Mouse (Mus musculus) limb, embryonic 14.5 days (tissue): Measurements from ENCODE around the gene Tmem108. TPM values are rescaled to one million over a fixed set of nuclear protein-coding genes. Genes with fewer than 3 reads are reported as not detected.

Source experiments
- ATAC-seq: fragments of 200-750 bp; cut with Nextera tagmentation; 2 replicates; pipeline ENCODE4 v1.8.0; 2017; ENCODE audit warnings: low read depth, moderate number of reproducible peaks, moderate TSS enrichment; ENCODE audit not compliant: low FRiP score
- DNase-seq: peaks from one replicate; pipeline ENCODE4 v3.0.0-alpha.2; 2015; ENCODE audit warnings: low spot score
- H3K27ac ChIP-seq: fragments of 300-500 bp; sonication (generic); replicated peaks from 2 replicates; pipeline ENCODE4 v1.5.1; 2014; ENCODE audit warnings: low read depth, mild to moderate bottlenecking, low read length, moderate library complexity, mixed read lengths
- H3K27me3 ChIP-seq: fragments of 300-500 bp; sonication (generic); 2 replicates; pipeline ENCODE4 v1.6.1; 2014; ENCODE audit warnings: low read length, mixed read lengths; ENCODE audit not compliant: control insufficient read depth, insufficient read depth
- H3K36me3 ChIP-seq: fragments of 300-500 bp; sonication (generic); 2 replicates; pipeline ENCODE4 v1.6.1; 2014; ENCODE audit warnings: mild to moderate bottlenecking, low read length, moderate library complexity, mixed read lengths; ENCODE audit not compliant: control insufficient read depth, insufficient read depth
- H3K4me1 ChIP-seq: fragments of 300-500 bp; sonication (generic); 2 replicates; pipeline ENCODE4 v1.6.1; 2014; ENCODE audit warnings: antibody characterized with exemption, low read length, mixed read lengths; ENCODE audit not compliant: control insufficient read depth, insufficient read depth
- H3K4me2 ChIP-seq: fragments of 300-500 bp; sonication (generic); replicated peaks from 2 replicates; pipeline ENCODE4 v1.6.1; 2014; ENCODE audit warnings: low read depth, mild to moderate bottlenecking, low read length, moderate library complexity; ENCODE audit not compliant: severe bottlenecking
- H3K4me3 ChIP-seq: fragments of 300-500 bp; sonication (generic); replicated peaks from 2 replicates; pipeline ENCODE4 v1.5.1; 2014; ENCODE audit warnings: low read length
- H3K9ac ChIP-seq: fragments of 300-500 bp; sonication (generic); 2 replicates; pipeline ENCODE4 v1.6.1; 2014; ENCODE audit warnings: mild to moderate bottlenecking, low read depth, low read length, moderate library complexity; ENCODE audit not compliant: severe bottlenecking
- H3K9me3 ChIP-seq: fragments of 300-500 bp; sonication (generic); 2 replicates; pipeline ENCODE4 v1.6.1; 2016; ENCODE audit warnings: low read length; ENCODE audit not compliant: control insufficient read depth
- POLR2A ChIP-seq: fragments of 200-500 bp; IDR thresholded peaks from 2 replicates; pipeline ENCODE4 v1.8.0; 2012; ENCODE audit warnings: inconsistent platforms, mild to moderate bottlenecking, moderate library complexity, borderline replicate concordance; ENCODE audit not compliant: insufficient read depth, insufficient read length; ENCODE audit errors: extremely low read depth
- WGBS: fragments of 180-500 bp; shearing (Covaris S2); extraction: QIAGEN DNeasy Blood & Tissue Kit; methylation state at CpG from one replicate; pipeline ENCODE4 v1.1.7; 2014; 5-methylcytosine and 5-hydroxymethylcytosine counted together
- polyA plus RNA-seq, 2 experiments: library from polyadenylated mRNA; depleted of rRNA in 1 of 2; stranded (reverse) in 1 of 2; unstranded in 1 of 2; fragments of >200 nt; fragmentation: Nextera tagmentation in 1 of 2; extraction: Ambion mirVana in 1 of 2; gene quantifications; 2 replicates each; pipeline versions ENCODE4 v1.2.1 to v1.2.3; 2012 to 2014

Tmem108 gene
- polyA plus RNA-seq, 2 experiments, result 8.9 to 14.8 TPM

- peak; percentile 47 for DNase-seq
- no peak for TF ChIP-seq POLR2A
Measured at GRCm38 (mm10) chr9:103555334-103555733, 206.3 kb downstream of the Tmem108 start.

GRCm38 (mm10) chr9:103550661-103551248, 210.9 kb downstream of the Tmem108 start:
- DNase-seq (no peak), ATAC-seq (no peak)
- no peak for TF ChIP-seq POLR2A
- 61% methylated on average over 21 of the region's 21 CpGs for WGBS
- H3K9ac ChIP-seq, result no peak overlapping the region
- H3K27ac ChIP-seq, result no peak overlapping the region
- H3K4me2 ChIP-seq, result no peak overlapping the region
- H3K9me3 ChIP-seq, result no peaks in the 10 kb centered on the region
- H3K4me3 ChIP-seq, result no peak overlapping the region
- H3K27me3 ChIP-seq, result no peaks in the 10 kb centered on the region
- H3K36me3 ChIP-seq, result no peaks in the 10 kb centered on the region
- H3K4me1 ChIP-seq, result 0 out of 2 replicates have a peak, but pooled peaks cover 3% of the 10 kb centered on the region

More at GRCm38 (mm10) chr9:103555334-103555733, 206.3 kb downstream of the Tmem108 start:
- no peak overlapping the region for H3K9ac ChIP-seq
- ATAC-seq, result no peak
- no peaks in the 10 kb centered on the region for H3K9me3 ChIP-seq
- no peaks in the 10 kb centered on the region for H3K36me3 ChIP-seq
- no peaks in the 10 kb centered on the region for H3K27me3 ChIP-seq
- H3K4me1 ChIP-seq, result 0 out of 2 replicates have a peak, but pooled peaks cover 5% of the 10 kb centered on the region
- no peak overlapping the region for H3K4me3 ChIP-seq
- whole genome bisulfite sequencing, result 52% methylated on average over 6 of the region's 6 CpGs
- no peak overlapping the region for H3K4me2 ChIP-seq
- H3K27ac ChIP-seq, result no peak overlapping the region

GRCm38 (mm10) chr9:103549178-103549577, 212.5 kb downstream of the Tmem108 start:
- WGBS, result 74% methylated on average over 3 of the region's 3 CpGs
- H3K36me3 ChIP-seq, result no peaks in the 10 kb centered on the region
- no peak for TF ChIP-seq POLR2A
- no peak overlapping the region for H3K27ac ChIP-seq
- H3K27me3 ChIP-seq, result no peaks in the 10 kb centered on the region
- no peak for ATAC-seq
- H3K4me3 ChIP-seq, result no peak overlapping the region
- no peaks in the 10 kb centered on the region for H3K9me3 ChIP-seq
- no peak for DNase-seq
- H3K4me1 ChIP-seq, result peaks cover 2% of the 10 kb centered on the region; the same call in 1 of the 2 replicates
- H3K4me2 ChIP-seq, result no peak overlapping the region
- H3K9ac ChIP-seq, result no peak overlapping the region

- H3K9me3 ChIP-seq, result no peaks in the 10 kb centered on the region
- WGBS, result 89% methylated on average over 3 of the region's 3 CpGs
- no peaks in the 10 kb centered on the region for H3K27me3 ChIP-seq
- DNase-seq (no peak), ATAC-seq (no peak)
- no peak overlapping the region for H3K27ac ChIP-seq
- peaks cover 2% of the 10 kb centered on the region; the same call in 1 of the 2 replicates for H3K4me1 ChIP-seq
- H3K4me3 ChIP-seq, result no peak overlapping the region
- TF ChIP-seq POLR2A, result no peak
- no peak overlapping the region for H3K4me2 ChIP-seq
- H3K36me3 ChIP-seq, result no peaks in the 10 kb centered on the region
- no peak overlapping the region for H3K9ac ChIP-seq
Measured at GRCm38 (mm10) chr9:103548606-103549005, 213.0 kb downstream of the Tmem108 start.

GRCm38 (mm10) chr9:103546695-103547645, 214.7 kb downstream of the Tmem108 start:
- no peak for TF ChIP-seq POLR2A
- Histone ChIP-seq H3K4me2 (no peak overlapping the region), H3K4me1 (peaks cover 2% of the 10 kb centered on the region; the same call in 1 of the 2 replicates), H3K36me3 (no peaks in the 10 kb centered on the region), H3K27ac (no peak overlapping the region), H3K4me3 (no peak overlapping the region), H3K9ac (no peak overlapping the region), H3K9me3 (no peaks in the 10 kb centered on the region), H3K27me3 (no peaks in the 10 kb centered on the region)
- no peak for ATAC-seq
- no peak for DNase-seq
- WGBS, result 65% methylated on average over 22 of the region's 22 CpGs
